Mouse (Mus musculus) MEL (cell line): ENCODE measurements at regions not wholly inside any gene's neighbourhood (a gene's known extent, or its start where the extent isn't known, plus 50 kb on each side); places are given as distances from the start of the nearest gene placed in this dataset.
A peak's percentile ranks its signal among the peaks of the same experiment; 100 is the strongest.

Experiments
- DNase-seq: peaks from one replicate; pipeline ENCODE4 v3.0.0; 2011; ENCODE audit warnings: low read depth, low spot score
- H3K27ac ChIP-seq: 2 replicates; pipeline ENCODE4 v1.5.1; 2012; ENCODE audit warnings: low read depth, mild to moderate bottlenecking, control low read depth, low read length, moderate library complexity; ENCODE audit not compliant: control insufficient read depth
- H3K27me3 ChIP-seq, 2 experiments: fragments of 150-350 bp in 1 of 2; sonication (generic) in 1 of 2; 2 replicates each; pipeline ENCODE4 v1.6.1; 2012; ENCODE audit warnings: low read length in 2 of 2, mild to moderate bottlenecking in 2 of 2, improper control_type of control experiment in 1 of 2, moderate library complexity in 1 of 2; ENCODE audit not compliant: insufficient read depth in 2 of 2, control insufficient read depth in 1 of 2
- H3K36me3 ChIP-seq, 2 experiments: 2 replicates each; pipeline ENCODE4 v1.6.1; 2012 to 2014; ENCODE audit warnings: low read length in 2 of 2, improper control_type of control experiment in 1 of 2, inconsistent platforms in 1 of 2, mild to moderate bottlenecking in 1 of 2; ENCODE audit not compliant: insufficient read depth in 2 of 2, control insufficient read depth in 1 of 2
- H3K4me1 ChIP-seq, 2 experiments: fragments of 150-350 bp in 1 of 2; sonication (generic) in 1 of 2; 2 replicates each; pipeline ENCODE4 v1.6.1; 2012; ENCODE audit warnings: low read length in 2 of 2, improper control_type of control experiment in 1 of 2, mild to moderate bottlenecking in 1 of 2; ENCODE audit not compliant: insufficient read depth in 2 of 2, control insufficient read depth in 1 of 2
- H3K4me3 ChIP-seq, 2 experiments: fragments of 150-350 bp in 1 of 2; sonication (generic) in 1 of 2; 2 replicates each; pipeline ENCODE4 v1.5.1; 2012; ENCODE audit warnings: low read depth in 2 of 2, low read length in 2 of 2, mild to moderate bottlenecking in 2 of 2, moderate library complexity in 2 of 2, control low read depth in 1 of 2, improper control_type of control experiment in 1 of 2; ENCODE audit not compliant: control insufficient read depth in 1 of 2, insufficient read depth in 1 of 2
- H3K79me2 ChIP-seq: 2 replicates; pipeline ENCODE4 v1.6.1; 2012; ENCODE audit warnings: mild to moderate bottlenecking, low read length, moderate library complexity; ENCODE audit not compliant: control insufficient read depth, poor library complexity, insufficient read depth
- H3K9ac ChIP-seq: 2 replicates; pipeline ENCODE4 v1.6.1; 2012; ENCODE audit warnings: low read depth, mild to moderate bottlenecking, control low read depth, low read length, moderate library complexity; ENCODE audit not compliant: control insufficient read depth, poor library complexity, severe bottlenecking
- H3K9me3 ChIP-seq: fragments of 150-350 bp; sonication (generic); replicated peaks from 2 replicates; pipeline ENCODE4 v1.6.1; 2012; ENCODE audit warnings: mild to moderate bottlenecking, low read length, improper control_type of control experiment, moderate library complexity; ENCODE audit not compliant: insufficient read depth
- BHLHE40 ChIP-seq: IDR thresholded peaks from 2 replicates; pipeline ENCODE4 v1.6.1; 2012; ENCODE audit warnings: low read depth, mild to moderate bottlenecking, inconsistent platforms, low read length, improper control_type of control experiment, borderline replicate concordance
- CHD1 ChIP-seq: IDR thresholded peaks from 2 replicates; pipeline ENCODE4 v1.6.1; 2012; ENCODE audit warnings: low read depth, mild to moderate bottlenecking, inconsistent platforms, low read length, improper control_type of control experiment
- CHD2 ChIP-seq: IDR thresholded peaks from 2 replicates; pipeline ENCODE4 v1.6.1; 2011; ENCODE audit warnings: low read length, improper control_type of control experiment
- CTCF ChIP-seq, 3 experiments: IDR thresholded peaks in 2 of 3; conservative IDR thresholded peaks in 1 of 3; 2 replicates each; pipeline ENCODE4 v1.5.1; 2011 to 2012; ENCODE audit warnings: low read length in 3 of 3, low read depth in 2 of 3, mild to moderate bottlenecking in 2 of 3, improper control_type of control experiment in 1 of 3, inconsistent platforms in 1 of 3, mixed read lengths in 1 of 3, moderate library complexity in 1 of 3; ENCODE audit not compliant: control insufficient read depth in 1 of 3, insufficient read depth in 1 of 3, poor library complexity in 1 of 3, severe bottlenecking in 1 of 3
- ELF1 ChIP-seq: IDR thresholded peaks from 2 replicates; pipeline ENCODE4 v1.6.1; 2014; ENCODE audit warnings: low read depth, mild to moderate bottlenecking, inconsistent platforms, low read length, improper control_type of control experiment, moderate library complexity
- EP300 ChIP-seq, 2 experiments: IDR thresholded peaks; 2 replicates each; pipeline ENCODE4 v1.6.1; 2011; ENCODE audit warnings: improper control_type of control experiment in 2 of 2, low read length in 2 of 2, low read depth in 1 of 2, mild to moderate bottlenecking in 1 of 2
- GATA1 ChIP-seq: IDR thresholded peaks from 2 replicates; pipeline ENCODE4 v1.6.1; 2011; ENCODE audit warnings: low read depth, low read length, improper control_type of control experiment
- HCFC1 ChIP-seq: IDR thresholded peaks from 2 replicates; pipeline ENCODE4 v1.6.1; 2012; ENCODE audit warnings: low read depth, mild to moderate bottlenecking, inconsistent platforms, low read length, improper control_type of control experiment, moderate library complexity
- KAT2A ChIP-seq: conservative IDR thresholded peaks from 2 replicates; pipeline ENCODE4 v1.6.1; 2012; ENCODE audit warnings: low read depth, low read length, improper control_type of control experiment, inconsistent platforms
- MAFK ChIP-seq: IDR thresholded peaks from 2 replicates; pipeline ENCODE4 v1.6.1; 2011; ENCODE audit warnings: low read depth, mild to moderate bottlenecking, low read length, improper control_type of control experiment, borderline replicate concordance
- MAZ ChIP-seq: IDR thresholded peaks from 2 replicates; pipeline ENCODE4 v1.6.1; 2012; ENCODE audit warnings: low read depth, mild to moderate bottlenecking, inconsistent platforms, low read length, improper control_type of control experiment
- MEF2A ChIP-seq: IDR thresholded peaks from 2 replicates; pipeline ENCODE4 v1.6.1; 2014; ENCODE audit warnings: low read depth, mild to moderate bottlenecking, inconsistent platforms, low read length, improper control_type of control experiment; ENCODE audit not compliant: poor library complexity, insufficient replicate concordance, severe bottlenecking; ENCODE audit errors: extremely low read depth
- MYB ChIP-seq: IDR thresholded peaks from 2 replicates; pipeline ENCODE4 v1.6.1; 2011; ENCODE audit warnings: mild to moderate bottlenecking, low read depth, low read length, improper control_type of control experiment
- NELFE ChIP-seq: IDR thresholded peaks from 2 replicates; pipeline ENCODE4 v1.6.1; 2011; ENCODE audit warnings: low read depth, low read length, improper control_type of control experiment
- RAD21 ChIP-seq: IDR thresholded peaks from 2 replicates; pipeline ENCODE4 v1.6.1; 2011; ENCODE audit warnings: mild to moderate bottlenecking, low read depth, low read length, improper control_type of control experiment
- RCOR1 ChIP-seq: IDR thresholded peaks from 2 replicates; pipeline ENCODE4 v1.6.1; 2012; ENCODE audit warnings: low read depth, mild to moderate bottlenecking, inconsistent platforms, low read length, improper control_type of control experiment
- SIN3A ChIP-seq: IDR thresholded peaks from 2 replicates; pipeline ENCODE4 v1.6.1; 2012; ENCODE audit warnings: low read length, improper control_type of control experiment, inconsistent platforms
- SMC3 ChIP-seq: IDR thresholded peaks from 2 replicates; pipeline ENCODE4 v1.6.1; 2011; ENCODE audit warnings: low read depth, low read length, improper control_type of control experiment
- TBP ChIP-seq: IDR thresholded peaks from 2 replicates; pipeline ENCODE4 v1.8.0; 2011; ENCODE audit warnings: low read depth, low read length, improper control_type of control experiment
- TCF12 ChIP-seq: IDR thresholded peaks from 2 replicates; pipeline ENCODE4 v1.6.1; 2014; ENCODE audit warnings: low read depth, mild to moderate bottlenecking, inconsistent platforms, low read length, improper control_type of control experiment, moderate library complexity
- USF2 ChIP-seq, 2 experiments: IDR thresholded peaks; 2 replicates each; pipeline ENCODE4 v1.6.1; 2011 to 2012; ENCODE audit warnings: improper control_type of control experiment in 2 of 2, low read length in 2 of 2, borderline replicate concordance in 1 of 2, inconsistent platforms in 1 of 2, low read depth in 1 of 2, mild to moderate bottlenecking in 1 of 2; ENCODE audit not compliant: insufficient read depth in 1 of 2
- ZC3H11A ChIP-seq: IDR thresholded peaks from 2 replicates; pipeline ENCODE4 v1.6.1; 2012; ENCODE audit warnings: low read depth, mild to moderate bottlenecking, inconsistent platforms, low read length, improper control_type of control experiment
- ZKSCAN1 ChIP-seq: IDR thresholded peaks from 2 replicates; pipeline ENCODE4 v1.6.1; 2012; ENCODE audit warnings: low read depth, mild to moderate bottlenecking, inconsistent platforms, low read length, improper control_type of control experiment, moderate library complexity
- ZMIZ1 ChIP-seq: IDR thresholded peaks from 2 replicates; pipeline ENCODE4 v1.6.1; 2012; ENCODE audit warnings: low read depth, mild to moderate bottlenecking, inconsistent platforms, low read length, improper control_type of control experiment, moderate library complexity
- ZNF384 ChIP-seq: IDR thresholded peaks from 2 replicates; pipeline ENCODE4 v1.6.1; 2012; ENCODE audit warnings: low read depth, mild to moderate bottlenecking, inconsistent platforms, low read length, improper control_type of control experiment

DNA sequence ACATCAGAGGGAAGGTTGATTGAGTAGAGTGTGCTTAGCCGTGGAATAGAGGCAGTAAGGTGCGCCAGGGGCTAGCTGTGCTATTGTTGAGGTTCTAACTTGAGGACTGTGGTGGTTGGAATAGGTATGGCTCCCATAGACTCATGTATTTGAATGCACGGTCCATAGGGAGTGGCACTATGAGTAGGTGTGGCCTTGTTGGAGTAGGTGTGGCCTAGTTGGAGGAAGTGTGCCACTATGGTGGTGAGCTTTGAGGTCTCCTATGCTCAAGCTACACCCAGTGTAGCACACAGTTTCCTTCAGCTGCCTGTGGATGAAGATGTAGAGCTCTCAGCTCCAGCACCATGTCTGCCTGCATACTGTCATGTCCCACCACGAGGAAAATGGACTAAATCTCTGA is 60.5 kb upstream of the Slc25a36 start:
- H3K79me2 ChIP-seq = no peaks in the 10 kb centered on the region
- H3K27ac ChIP-seq = no peak overlapping the region
- no peak for DNase-seq
- no peaks in the 10 kb centered on the region for H3K36me3 ChIP-seq
- no peaks in the 10 kb centered on the region for H3K4me1 ChIP-seq
- H3K9ac ChIP-seq = no peak overlapping the region
- H3K27me3 ChIP-seq = no peaks in the 10 kb centered on the region
- no peak overlapping the region for H3K4me3 ChIP-seq
- H3K9me3 ChIP-seq = no peaks in the 10 kb centered on the region
- no peak for TF ChIP-seq RCOR1

- no peak for DNase-seq
- no peak overlapping the region for H3K4me3 ChIP-seq
- TF ChIP-seq ZNF384 (no peak), HCFC1 (no peak)
- TF ChIP-seq, all 39 proteins: peak for 0
- Histone ChIP-seq H3K27ac (no peak overlapping the region), H3K9ac (no peak overlapping the region), H3K36me3 (no peaks in the 10 kb centered on the region), H3K79me2 (no peaks in the 10 kb centered on the region), H3K9me3 (no peaks in the 10 kb centered on the region), H3K4me1 (no peaks in the 10 kb centered on the region), H3K27me3 (no peaks in the 10 kb centered on the region)
Measured at GRCm38 (mm10) chr9:97170836-97171235, 59.9 kb upstream of the Slc25a36 start.

DNA sequence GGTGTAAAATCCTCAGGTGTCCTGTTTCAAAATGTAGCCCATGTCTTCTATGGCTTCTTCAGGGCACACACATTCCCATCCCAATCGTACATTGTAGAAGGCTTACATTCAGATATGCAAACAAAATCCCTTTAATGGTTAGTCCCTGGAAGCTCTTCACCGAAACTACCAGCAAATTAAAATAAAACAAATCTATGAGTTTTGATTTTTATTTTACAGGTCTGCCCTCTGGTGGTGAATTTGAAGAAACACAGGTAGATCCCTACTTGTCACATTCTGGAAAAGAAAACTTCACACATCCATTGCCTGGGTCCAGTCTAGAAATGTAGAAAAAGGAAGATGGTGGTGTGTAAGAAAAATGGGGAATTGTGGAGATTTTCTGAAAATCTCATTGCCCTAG is 51.5 kb upstream of the Slc25a36 start:
- Histone ChIP-seq H3K27ac (no peak overlapping the region), H3K9ac (no peak overlapping the region), H3K27me3 (no peaks in the 10 kb centered on the region), H3K4me1 (peaks cover 0 to 2% of the 10 kb centered on the region in 2 experiments; a peak in 1 of 4 replicates), H3K4me3 (no peak overlapping the region), H3K79me2 (no peaks in the 10 kb centered on the region), H3K36me3 (no peaks in the 10 kb centered on the region; a peak in 1 of 4 replicates), H3K9me3 (no peaks in the 10 kb centered on the region)
- DNase-seq = peak; percentile 49
- no peak for TF ChIP-seq CHD1
- no peak for TF ChIP-seq CHD2
- TF ChIP-seq MAFK = no peak
- TF ChIP-seq ZMIZ1 = no peak
- no peak for TF ChIP-seq GATA1
- no peak for TF ChIP-seq USF2 (IDR thresholded peaks at IDR 0.05; ENCODE audit: borderline replicate concordance in 1 of 2, insufficient read depth in 1 of 2, low read depth in 1 of 2, low read length in 2 of 2)
- TF ChIP-seq EP300 (IDR thresholded peaks at IDR 0.05; ENCODE audit: low read depth in 1 of 2, low read length in 2 of 2) = no peak
- no peak for TF ChIP-seq ELF1
- no peak for TF ChIP-seq NELFE
- TF ChIP-seq RAD21 = peak; percentile 76
- no peak for TF ChIP-seq TCF12
- TF ChIP-seq MEF2A = no peak
- no peak for TF ChIP-seq ZKSCAN1
- no peak for TF ChIP-seq MAZ
- TF ChIP-seq MYB = no peak
- no peak for TF ChIP-seq KAT2A
- no peak for TF ChIP-seq BHLHE40
- peak in 2 of 3 experiments; percentile 30 to 78; a peak in 4 of 6 replicates for TF ChIP-seq CTCF (IDR thresholded peaks at IDR 0.05 in 2 of 3, conservative IDR thresholded peaks at IDR 0.05 in 1 of 3; ENCODE audit: control insufficient read depth in 1 of 3, insufficient read depth in 1 of 3, low read depth in 2 of 3, low read length in 3 of 3, poor library complexity in 1 of 3, severe bottlenecking in 1 of 3)
- TF ChIP-seq TBP = no peak
- no peak for TF ChIP-seq SIN3A
- peak; percentile 77 for TF ChIP-seq SMC3
- TF ChIP-seq ZC3H11A = peak; percentile 74
